Mouse (Mus musculus) kidney, postnatal 25 days (tissue): Measurements from ENCODE around the gene Nxpe3.

ENCODE experiments used
- DNase-seq, 2 experiments: peaks; one replicate each; pipeline ENCODE4 v3.0.0; 2021; ENCODE audit warnings: mixed read lengths in 2 of 2

Gene Nxpe3

DNA sequence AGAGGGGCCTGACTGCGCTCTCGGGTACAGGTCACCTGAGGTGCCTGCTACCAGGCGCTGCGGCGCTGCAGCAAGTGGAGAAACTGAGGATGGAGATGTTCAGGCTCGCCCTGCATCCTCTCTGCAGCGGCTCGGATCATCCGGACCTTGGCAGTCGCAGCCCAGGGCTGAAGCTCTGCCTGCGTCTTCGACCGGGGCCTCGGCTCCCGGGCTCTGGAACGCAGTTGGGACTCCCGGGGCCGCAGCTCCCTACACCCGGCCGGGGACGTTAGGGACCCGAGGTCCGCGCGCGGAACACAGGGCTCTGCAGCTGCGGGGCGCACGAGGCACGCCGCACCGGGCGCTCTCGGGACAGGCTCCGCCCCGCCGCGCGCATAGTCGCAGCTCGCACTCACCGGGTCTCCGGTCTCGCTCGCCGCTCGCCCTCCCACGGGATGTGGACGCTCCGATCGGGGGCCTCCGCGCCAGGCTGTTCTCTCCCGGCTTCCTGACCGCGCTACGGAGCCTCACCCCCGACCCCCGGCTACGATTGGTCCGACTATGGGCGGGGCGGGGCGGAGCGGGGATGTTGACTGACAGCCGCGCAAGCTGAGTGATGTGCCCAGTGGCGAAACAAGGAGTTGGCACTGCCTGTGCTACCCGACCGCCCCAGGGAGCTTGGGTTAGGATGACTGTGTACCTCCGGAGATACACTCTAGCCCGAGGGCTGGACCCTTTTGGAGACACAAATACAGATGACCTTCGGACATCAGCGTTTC, at the start of gene Nxpe3:
Nxpe3 (minus strand) TSS at position 393 of the 758 bp plus-strand sequence.
- peak; percentile 90 to 95 for DNase-seq

DNA sequence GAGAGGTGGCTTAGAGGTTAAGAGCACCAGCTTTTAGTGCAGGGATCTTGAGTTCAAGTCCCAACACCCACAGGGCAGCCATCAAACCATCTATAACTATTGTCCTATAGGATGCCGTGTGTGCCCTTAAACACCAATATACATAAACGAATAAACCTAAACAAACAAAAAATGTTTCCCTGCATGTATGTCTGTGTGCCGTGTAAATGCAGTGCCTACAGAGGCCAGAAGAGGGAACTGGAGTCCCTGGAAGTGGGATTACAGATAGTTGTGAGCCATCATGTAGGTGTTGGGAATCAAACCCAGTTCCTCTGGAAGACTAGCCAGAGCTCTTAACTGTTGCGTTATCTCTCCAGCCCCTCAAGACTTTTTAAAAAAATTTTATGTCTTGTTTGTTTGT, 45.7 kb upstream of the Nxpe3 start:
- DNase-seq, result no peak

DNA sequence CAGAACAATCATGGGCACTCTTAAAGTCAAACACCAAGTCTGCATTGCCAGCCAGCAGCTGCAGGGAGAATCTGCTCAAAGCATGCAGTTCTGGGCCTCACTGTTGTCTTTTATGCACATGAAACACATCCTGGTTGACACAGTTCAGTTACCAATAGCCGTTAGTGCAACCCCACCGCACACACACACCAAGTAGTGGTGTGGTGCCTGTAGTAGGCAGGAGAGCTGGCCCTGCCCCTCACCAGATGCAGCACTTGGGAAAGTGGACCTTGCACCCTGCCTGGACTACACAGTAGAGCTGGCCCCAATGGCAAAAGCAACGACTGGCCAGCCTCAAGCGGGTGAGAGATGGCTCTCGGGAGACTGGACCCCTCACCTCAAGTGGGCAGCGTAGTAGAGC, 44.6 kb upstream of the Nxpe3 start:
- peak; percentile 30 to 65 for DNase-seq

DNA sequence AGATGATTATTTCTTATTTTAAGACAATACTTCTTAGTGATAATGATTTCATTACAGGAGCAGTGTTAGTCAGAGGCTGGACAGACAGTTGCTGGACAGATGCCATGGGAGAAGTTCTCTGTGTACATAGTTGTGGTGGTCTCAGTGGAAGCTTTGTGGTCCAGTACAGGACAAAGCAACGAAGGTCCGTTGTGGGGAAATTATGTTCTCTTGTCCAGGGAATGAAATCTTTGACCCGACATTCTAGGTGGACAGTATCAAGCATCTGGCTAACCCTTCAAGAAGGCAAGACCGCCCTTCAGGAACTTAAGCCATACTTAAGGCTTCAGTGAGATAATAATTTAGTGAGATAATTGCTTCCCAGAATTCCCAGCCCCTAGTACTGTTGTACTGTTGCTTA, 43.7 kb upstream of the Nxpe3 start:
- no peak for DNase-seq

DNA sequence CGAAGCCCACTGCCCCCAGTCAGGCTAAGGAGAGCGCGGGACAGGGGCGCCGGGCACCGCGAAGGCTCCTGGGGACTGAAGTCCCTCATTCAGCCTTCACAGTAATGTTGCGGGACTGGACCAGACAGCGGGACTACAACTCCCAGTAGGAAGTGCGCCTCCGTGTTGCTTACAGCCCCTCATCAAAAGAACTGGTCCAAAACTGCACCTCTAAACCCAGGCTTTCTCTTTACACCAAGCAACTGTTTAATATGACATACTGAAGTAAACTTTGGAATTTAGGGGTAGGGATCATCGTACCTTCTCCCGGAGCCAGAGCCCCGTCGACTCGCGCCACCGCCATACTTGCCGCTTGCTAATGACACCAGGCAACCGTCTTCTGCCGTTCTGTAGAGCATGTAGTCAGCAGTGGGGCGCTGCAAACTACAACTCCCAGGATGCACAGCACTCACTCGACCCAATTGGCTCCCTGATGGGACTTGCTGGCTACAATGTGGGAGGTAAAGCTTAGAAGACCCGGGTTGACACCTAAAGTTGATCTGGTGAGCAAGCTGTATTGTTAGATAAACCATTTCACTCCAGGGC, 39.5 kb upstream of the Nxpe3 start, which contains the start of gene Cep97:
Cep97 (minus strand) TSS at position 403 of the 585 bp plus-strand sequence.
- peak; percentile 90 to 96 for DNase-seq

DNA sequence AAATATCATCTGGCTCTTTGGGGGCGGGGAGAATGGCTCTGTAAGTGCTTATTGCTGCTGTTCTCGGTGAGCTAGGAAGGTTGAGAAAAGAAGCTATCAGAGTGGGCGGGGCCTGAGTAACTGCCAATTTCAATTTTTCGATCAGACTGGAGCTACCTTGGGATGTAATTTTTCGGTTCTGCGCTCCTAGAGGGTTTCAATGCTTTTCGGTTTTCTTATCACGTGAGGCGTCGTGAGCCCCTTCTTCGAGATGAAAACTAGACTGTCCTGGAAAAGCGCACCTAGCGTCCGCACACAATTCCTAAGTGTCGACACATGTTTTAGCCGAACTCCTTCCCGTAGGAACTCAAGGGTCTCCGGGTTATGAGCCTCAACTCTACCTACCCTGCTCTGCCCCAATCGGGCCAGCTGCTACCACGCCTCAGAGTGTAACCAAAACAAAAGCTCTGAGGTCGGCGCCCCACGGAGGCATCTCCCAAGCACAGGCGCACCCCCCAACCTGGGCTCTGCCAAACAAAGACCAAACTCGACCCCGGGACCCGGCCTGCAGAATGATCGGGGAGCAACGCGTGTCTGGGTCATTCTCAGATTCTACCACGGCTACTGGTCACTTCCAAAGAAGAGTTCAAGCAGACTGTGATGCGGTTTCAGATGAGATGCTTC, 38.7 kb upstream of the Nxpe3 start:
- DNase-seq, result peak; percentile 37 to 51

DNA sequence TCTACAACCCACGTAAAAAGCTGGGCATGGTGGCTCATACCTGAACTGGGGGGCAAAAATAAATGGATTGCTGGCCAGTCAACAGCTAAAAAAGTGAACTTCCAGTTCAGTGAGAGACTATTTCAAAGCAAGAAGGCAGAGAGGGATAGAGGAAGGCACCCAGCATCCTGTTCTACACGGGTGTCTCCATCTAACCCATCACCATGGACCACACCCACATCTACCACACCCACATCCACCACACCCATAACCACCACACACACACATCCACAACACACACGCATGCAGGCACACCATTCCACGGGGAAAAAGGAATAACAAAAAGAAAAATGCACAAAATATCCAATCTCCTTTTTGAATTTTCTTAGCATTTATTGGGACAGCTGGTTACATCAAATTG, 28.9 kb upstream of the Nxpe3 start:
- no peak for DNase-seq

DNA sequence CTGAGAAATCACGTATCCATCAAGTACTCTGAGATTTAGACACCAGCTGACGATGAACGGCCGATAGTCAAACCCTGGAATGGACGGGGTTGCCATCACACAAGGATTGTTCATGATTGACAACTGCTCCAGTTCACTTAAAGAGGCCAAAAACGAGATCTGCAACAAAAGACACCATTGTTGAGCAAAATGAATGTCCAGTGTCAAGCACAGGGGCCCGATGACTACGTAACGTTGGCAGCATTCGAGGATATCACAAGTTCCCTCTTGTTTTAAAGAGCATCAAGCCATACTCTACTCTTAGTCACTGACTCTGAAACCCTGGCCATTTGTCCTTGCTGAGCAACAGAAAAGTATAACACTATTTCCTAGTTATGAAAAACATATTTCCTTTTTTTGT, 27.0 kb upstream of the Nxpe3 start:
- no peak for DNase-seq

DNA sequence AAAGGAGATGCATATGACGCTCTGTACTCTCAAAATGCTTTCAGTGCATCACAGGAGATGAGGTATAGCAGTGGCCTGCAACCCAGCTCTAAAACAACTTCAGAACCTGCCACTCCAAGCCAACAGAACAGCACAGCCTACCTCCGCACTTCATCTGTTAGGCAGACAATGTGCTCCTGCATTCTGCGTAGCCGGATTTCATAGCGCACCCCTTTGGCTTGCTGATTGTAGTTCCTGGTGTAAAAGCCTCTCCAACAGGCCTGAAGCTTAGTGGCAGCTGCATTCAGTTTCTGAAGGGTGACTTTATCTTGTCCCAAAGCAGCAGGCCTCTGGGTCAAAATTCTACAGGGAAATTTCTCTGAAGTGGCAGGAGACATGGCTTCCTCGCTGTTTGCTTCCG, 19.6 kb upstream of the Nxpe3 start:
- no peak for DNase-seq

DNA sequence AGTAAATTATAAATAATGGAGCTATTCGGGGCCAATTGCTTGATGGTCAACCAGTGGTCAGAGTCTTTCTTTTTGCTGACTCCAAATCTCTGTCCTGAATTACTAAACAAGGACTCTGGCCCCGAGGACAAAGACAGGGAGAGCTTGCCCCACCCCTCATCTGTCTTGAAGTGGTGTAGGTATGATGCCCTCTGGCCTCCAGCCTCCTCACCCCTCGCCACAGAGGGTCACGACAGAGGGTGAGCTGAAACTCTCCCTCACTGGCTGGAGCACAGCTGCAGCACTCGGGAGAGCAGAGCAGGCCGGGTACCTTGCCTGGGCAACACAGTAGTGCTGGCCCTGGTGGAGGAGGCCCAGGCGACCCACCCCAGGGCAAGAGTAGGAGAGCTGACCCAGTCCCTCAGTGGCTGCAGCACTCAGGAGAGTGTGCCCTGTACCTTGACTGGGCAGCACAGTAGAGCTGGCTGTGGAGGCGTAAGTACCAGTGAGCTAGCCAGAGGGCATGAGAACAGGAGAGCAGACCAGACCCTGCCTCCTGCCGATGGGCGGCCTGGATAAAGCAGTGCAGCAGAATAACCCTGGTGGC, 15.2 kb upstream of the Nxpe3 start:
- peak; percentile 73 to 87 for DNase-seq

DNA sequence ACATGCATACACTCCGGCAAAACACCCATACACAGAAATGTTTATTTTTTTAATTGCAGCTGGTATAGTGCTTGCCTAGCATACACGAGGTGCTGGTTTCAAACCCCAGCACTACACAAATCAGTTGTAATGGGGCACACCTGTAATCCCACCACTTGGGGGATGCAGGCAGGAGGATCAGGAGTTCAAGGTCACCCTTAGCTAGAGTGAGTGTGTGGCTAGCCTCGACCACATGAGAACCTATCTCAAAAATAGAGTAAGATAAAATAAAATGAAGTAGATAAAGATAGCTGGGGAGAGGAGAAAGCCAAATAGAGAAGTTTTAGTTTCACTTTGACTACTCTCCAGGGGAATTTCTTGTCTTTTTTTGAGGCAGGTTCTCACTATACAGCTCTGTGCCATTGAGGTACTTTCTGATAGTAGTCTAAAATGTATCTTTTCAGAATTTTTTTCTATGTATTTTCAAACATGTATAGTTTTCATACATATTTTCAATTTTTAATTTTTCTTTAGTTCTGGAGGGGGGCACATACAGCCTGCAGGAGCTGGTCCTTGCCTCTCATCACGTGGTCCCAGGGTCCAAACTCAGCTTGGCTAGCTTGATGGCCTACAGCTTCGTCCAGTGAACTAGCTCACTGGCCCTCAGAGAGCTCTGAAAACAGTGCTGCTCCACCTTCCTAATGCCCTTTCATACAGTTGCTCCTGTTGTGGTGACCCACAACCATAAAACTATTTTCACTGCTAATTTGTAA, 12.0 kb upstream of the Nxpe3 start:
- no peak for DNase-seq

DNA sequence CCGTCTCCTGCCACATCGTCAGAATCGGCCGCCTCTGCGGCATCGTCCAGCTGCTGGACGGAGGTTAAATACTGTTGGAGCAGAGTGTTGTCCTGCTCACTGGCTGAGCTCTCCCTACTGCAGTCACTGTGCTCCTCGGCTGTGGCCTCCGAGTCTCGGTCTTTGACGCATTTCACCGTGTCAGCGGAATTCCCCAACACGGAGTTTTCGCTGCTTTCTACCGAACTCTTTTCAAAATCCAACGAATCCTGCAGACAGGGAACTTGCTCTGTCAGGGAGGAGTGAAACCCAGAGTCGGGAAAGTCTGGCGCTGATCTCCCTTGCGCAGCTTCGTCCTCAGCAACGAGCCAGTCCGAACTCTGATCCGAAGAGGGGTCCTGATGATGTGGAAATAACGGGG, 10.3 kb upstream of the Nxpe3 start:
- DNase-seq, result peak in 1 of 2 experiments; percentile 35

DNA sequence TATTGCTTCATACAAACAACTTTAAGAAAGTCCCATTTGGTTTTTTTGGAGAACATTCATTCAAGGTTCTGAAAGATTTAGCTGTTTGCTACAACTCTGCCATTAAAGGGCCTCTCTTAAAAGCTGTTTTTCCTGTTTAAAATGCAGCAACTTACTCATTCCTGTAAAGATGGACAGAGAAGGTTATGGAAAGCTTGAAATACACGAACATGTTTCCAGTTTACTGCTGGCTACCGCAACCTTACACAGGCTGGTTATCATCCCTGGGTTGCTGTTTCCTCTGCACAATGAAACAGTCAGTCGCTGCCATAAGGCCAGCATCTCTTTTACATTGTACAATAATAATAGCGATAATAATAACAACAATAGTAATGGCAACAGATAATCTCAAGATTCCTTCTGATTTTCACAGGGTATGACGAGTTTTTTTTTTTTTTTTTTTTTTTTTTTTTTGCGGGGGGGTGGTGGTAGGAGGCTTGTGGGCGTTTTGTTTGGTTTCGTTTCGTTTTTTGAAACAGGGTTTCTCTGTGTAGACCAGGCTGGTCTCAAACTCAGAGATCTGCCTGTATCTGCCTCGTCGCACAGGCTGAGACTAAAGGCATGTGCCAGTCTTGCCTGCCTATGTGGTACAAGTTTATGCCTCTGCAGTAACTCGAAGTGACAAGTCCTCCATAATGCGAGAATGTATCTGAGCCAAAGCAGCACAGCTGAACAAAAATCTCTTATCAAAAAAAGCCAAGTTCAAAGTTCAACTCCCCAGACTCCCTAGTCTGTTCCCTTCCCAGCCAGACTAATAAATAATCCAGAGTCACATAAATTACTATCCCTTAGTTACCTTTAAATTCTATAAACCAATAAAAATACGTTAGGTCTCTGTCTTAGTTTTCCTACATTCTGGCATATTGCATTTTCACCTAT, 7.0 kb upstream of the Nxpe3 start:
- no peak for DNase-seq

DNA sequence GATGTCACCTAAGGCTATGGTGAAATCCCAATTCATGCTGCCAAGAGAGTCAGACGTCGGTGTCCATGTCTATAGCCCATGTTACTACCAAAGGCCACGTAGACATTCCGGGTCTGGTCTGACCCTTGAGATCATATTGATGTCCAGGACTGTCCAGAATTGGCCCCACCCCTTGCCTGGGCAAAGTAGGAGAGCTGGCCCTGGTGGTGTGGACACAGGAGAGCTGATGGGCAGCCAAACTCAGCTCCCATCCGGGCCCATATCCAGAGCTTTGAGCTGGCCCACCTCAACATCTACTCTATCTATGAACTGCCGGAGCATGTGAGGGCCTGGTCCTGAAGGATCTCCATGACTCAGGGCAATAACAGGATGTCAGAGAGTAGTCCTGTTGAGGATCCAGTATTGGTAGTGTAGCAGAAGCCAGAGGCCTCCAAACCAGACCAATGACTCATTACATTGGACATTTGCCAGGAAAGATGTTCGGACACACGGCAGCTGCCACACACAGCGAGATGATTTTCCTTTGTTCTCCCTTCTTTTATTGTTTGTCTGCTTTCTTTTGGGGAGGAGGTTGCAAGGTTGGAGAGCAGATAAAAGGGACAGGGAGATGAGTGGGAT, 3.4 kb upstream of the Nxpe3 start:
- no peak for DNase-seq

DNA sequence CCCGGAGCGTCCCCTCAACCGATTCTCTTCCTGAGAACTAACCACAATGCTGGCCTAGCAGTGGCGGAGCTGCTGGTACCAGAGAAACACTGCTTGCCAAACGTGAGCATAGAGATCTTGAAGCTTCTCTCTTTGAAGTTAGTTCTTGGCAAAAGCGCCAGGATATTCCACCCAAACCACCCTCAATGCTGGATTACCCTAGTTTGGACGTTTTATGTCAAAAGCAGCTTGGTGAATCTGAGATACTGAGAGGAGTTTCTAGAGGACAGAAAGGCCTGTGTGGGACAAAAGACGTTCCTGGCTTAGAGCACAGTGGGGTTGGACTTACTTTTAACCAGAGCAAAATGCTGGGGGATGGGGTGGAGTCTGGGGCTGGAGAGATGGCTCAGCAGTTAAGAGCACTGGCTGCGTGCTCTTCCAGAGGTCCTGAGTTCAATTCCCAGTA, 588 bp upstream of the Nxpe3 start:
- peak; percentile 20 to 55 for DNase-seq

DNA sequence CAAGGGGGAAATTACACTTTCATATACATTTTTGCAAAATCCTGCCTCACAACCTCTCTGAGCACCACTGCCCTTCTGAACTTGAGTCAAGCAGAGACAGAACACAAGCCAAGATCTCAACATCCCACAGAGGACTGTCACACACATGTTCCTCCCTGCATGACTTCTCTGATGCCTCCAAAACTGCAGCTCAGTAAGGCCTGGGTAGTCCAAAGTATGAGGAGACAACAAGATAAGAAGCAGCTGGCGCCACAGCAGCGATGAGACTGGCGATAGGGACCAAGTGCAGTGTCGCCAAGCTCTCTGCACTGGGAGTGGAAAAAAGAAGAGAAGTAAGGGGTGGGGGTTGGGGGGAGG, 571 bp downstream of the Nxpe3 start:
- DNase-seq, result peak in 1 of 2 experiments; percentile 15

DNA sequence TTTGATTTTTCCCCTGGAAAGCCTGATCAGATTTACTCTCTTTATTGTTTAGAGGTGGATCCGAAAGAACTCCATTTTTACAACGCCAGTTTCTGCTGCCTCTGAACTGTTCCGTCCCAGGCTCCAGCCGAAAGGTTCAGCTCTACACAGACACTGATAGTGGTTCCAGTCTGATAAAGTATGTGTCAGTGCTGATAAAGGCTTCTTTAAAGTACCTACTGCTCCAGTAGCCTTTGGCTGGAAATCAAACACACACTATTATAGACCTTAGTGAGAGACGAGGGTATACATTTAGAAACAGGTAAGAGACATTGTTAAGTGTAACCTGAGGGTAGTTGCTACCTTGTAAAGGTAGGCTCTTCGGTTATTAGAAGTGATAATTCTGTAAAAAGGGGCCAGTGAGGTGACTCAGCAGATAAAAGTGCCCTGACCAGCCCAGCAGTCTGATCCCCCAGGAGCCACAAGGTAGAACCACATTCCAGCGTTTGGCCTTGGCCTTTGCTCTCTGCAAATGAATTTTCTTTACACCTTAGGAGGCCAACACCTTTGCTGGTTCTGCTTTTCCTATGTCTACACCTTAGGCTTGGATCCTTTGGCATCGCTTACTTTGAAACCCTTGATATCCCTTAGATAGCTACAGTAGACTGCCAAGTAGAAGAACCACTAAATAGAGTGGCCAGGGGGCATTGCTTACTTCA, 1.5 kb downstream of the Nxpe3 start:
- DNase-seq, result peak; percentile 18 to 53

DNA sequence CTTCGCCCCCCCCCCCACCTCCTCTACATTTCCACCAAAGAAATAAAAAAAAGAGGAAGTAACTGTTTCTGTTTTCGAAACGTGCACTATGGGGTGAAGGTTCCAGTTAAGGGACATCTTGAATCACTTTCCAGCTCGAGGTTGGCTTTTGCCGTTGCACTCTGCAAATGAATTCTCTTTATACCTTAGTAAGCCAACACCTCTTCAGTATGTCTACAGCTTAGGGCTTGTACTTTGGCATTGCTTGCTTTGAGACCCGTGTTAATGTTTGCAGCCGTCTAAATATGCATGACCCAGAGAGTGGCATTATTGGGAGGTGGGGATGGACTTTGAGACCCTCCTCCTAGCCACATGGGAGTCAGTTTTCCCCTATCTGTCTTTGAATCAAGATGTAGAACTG, 2.6 kb downstream of the Nxpe3 start:
- DNase-seq, result peak; percentile 14 to 55

DNA sequence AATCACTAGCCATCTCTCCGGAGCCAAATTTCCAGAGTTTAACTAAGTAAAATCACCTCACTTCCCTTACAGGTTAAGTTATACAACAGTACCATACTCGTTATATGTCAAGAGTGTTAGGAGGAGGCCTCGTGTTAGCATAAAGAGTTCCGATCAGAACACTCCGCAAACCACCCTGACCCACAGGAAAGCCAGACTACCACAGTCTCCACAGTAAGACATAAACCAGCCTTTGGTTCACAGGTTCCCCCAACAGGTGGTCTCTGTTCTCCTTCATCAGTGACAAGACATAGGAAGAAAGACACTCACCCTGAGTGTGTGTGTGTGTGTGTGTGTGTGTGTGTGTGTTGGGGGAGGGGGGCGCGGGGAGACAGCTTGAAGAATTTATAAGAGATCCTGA, 3.7 kb downstream of the Nxpe3 start:
- no peak for DNase-seq

DNA sequence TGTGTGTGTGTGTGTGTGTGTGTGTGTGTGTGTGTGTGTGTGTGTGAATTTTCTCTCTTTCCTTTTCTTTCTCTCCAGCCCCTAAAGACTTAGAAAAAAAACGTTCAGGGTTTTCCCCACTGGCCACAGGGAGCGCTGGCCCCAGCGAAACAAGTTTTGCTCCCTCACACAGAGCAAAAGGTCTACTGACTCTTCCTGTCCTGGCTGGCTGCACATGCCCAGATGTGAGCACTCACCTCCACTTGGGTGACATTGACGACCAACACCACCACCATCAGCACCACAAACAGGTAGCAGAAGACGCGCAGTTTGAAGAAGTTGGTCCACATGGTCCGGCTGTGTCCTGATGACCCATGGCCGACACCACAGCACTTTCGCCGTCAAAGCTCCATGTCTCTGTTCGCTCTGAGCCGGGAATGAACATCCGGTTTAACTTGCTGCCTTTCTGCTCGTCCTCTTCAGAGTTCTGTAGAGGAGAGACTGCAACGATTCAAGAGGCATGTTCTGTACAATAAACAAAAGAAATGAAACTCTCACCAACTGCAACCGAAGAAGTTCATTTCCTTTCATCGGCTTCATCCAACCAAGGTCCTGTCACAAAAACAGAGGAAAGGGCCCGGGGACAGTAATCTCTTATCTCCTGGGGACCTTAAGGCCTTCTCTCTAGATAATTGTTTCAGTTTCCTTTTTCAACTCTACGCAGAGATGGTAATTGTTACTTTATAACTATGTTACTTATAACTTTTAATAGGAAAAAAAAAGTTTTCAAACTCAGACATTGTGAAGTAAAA, 4.5 kb downstream of the Nxpe3 start:
- no peak for DNase-seq
